24 mouse cellular contexts compared by ENCODE assay signal in the genomic region with DNA sequence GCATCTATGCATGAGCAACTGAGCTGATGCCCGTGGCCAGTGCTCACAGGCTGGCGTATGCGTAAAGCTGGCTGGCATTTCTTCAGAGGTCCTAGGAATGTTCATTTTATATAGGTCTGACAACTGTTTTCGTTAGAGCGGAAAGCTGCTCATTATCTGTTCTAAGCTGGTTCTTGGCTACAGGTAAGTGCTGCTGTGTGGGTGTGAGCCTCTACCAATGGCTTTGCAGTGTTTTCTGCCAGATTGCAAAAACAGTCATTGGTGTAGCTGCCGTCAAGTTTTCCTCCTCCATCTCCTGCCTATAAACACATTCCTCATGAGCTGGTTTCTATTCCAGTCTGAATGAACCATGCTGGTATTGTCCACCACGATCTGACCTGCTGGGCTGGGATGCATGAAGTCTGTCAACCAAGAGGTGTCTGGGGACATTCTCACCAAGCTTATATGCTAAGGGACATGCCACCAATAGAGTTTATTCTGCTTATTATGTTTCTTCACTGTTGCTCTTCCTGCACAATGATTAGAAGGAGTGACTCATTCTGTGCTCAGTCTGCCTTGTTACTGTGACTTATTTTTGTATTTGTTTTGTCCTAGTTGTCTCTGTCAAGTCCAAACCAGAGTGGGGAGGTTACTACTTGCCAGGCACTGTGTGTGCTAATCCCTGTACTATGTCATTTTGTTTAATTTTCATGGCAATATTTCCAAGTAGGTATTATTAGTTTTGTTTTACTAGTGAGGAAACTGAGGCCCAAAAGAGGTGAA. TPM values are rescaled to one million over a fixed set of nuclear protein-coding genes. Genes with fewer than 3 reads are reported as not detected.
DNase-seq lines count a peak whose midpoint lies in the region; TF ChIP-seq lines count a peak whose summit lies in the region.
"Had no signal": no experiment of that assay in that cellular context is flagged by ENCODE, and none has a peak within 500 bp of the region (broad histone marks: within the 10 kb centered on the region; RNA-seq: fewer than 3 reads in every experiment).

No protein-coding gene starts in this region.

- intact Hi-C loops in left cerebral cortex, adult 2 months (cut with DNase I) = no loop called here

- H3K4me3 ChIP-seq in left cerebral cortex, adult 2 months = no peak overlapping the region
- H3K4me3 ChIP-seq: embryonic facial prominence, embryonic 15.5 days; erythroblast, embryonic 14.5 days; forebrain, embryonic 10.5 days; heart, adult 2 months; heart, embryonic 15.5 days; hindbrain, embryonic 13.5 days had no signal

- no peak for TF ChIP-seq CTCF in left cerebral cortex, adult 2 months (IDR thresholded peaks at IDR 0.05)

- peak overlapping the region; percentile 55 for H3K27ac ChIP-seq in left cerebral cortex, adult 2 months
- H3K27ac ChIP-seq: embryonic facial prominence, embryonic 15.5 days; forebrain, embryonic 10.5 days; heart, adult 2 months; heart, embryonic 15.5 days; hindbrain, embryonic 13.5 days had no signal

- peak; percentile 83 for DNase-seq in heart, adult 11 months
- no peak for DNase-seq in heart, adult 18-20 months
- DNase-seq in left cerebral cortex, adult 2 months (ENCODE audit: extremely low spot score in 1 of 2, low spot score in 2 of 2) = peak; percentile 23 to 28
- DNase-seq in left cerebral cortex, adult 11 months (ENCODE audit: low spot score) = no peak
- DNase-seq in right cerebral cortex, postnatal 25 days = peak; percentile 60
- DNase-seq in right cerebral cortex, postnatal 4 days = no peak
- peak; percentile 35 to 44 for DNase-seq in frontal cortex, postnatal 36 days (ENCODE audit: low spot score in 2 of 2)
- DNase-seq in lung, postnatal 4 days = no peak
- DNase-seq: adrenal gland, adult 2 months; adrenal gland, postnatal 25 days; cerebellum, adult 2 months; cerebellum, postnatal 10 days; embryo, embryonic 11 days; gastrocnemius, postnatal 36 days; heart, adult 2 months; heart, postnatal 14 days had no signal

RNA-seq across cellular contexts. Expression of a gene that starts 39.2 kb away (rescaled TPM):
- total RNA-seq in heart, adult 18-20 months (2021) = 10 to 100 TPM; 30.9 to 32.1 TPM
- 10 to 100 TPM; 53.5 to 59.9 TPM for total RNA-seq in left cerebral cortex, adult 2 months (2021)

RNA-seq across cellular contexts. Expression of a gene that starts 39.3 kb away (rescaled TPM):
- total RNA-seq in heart, adult 18-20 months (2021) = 10 to 100 TPM; 15.8 to 17.1 TPM
- total RNA-seq in left cerebral cortex, adult 2 months (2021) = 1,000 to 10,000 TPM in 1 of 2 experiments, 100 to 1,000 TPM in 1; 980 to 1,003 TPM

RNA-seq across cellular contexts. Expression of a gene that starts 56.5 kb away (rescaled TPM):
- not detected for total RNA-seq in heart, adult 18-20 months (2021)
- total RNA-seq in left cerebral cortex, adult 2 months (2021) = not detected
- total RNA-seq: adrenal gland, adult 2 months; adrenal gland, postnatal 25 days; CH12.LX; gastrocnemius, adult 8-10 months; gastrocnemius, postnatal 36 days; heart, adult 2 months; heart, postnatal 14 days; hematopoietic stem cell, adult 5-6 weeks had no signal

Comparison
In these comparisons a context has a peak if more than half of its experiments do, and no peak if none do; other contexts are left out.
1. DNase-seq: peak in heart, adult 11 months (single experiment), left cerebral cortex, adult 2 months (2 of 2), right cerebral cortex, postnatal 25 days (single experiment) and frontal cortex, postnatal 36 days (2 of 2); none in heart, adult 18-20 months (0 of 2), left cerebral cortex, adult 11 months (single experiment), right cerebral cortex, postnatal 4 days (single experiment) and lung, postnatal 4 days (0 of 2).
2. RNA of a gene that starts 39.3 kb away (total RNA-seq): 980 to 1,003 TPM in left cerebral cortex, adult 2 months; 15.8 to 17.1 TPM in heart, adult 18-20 months; every median in the first group is over 10 times any median in the second.